Mouse (Mus musculus): ENCODE data around the gene Gng7. TPM values are rescaled to one million over a fixed set of nuclear protein-coding genes. Genes with fewer than 3 reads are reported as not detected.
"Not testable (repeated sequence)": the region's sequence is repeated elsewhere in the genome, so short reads cannot be mapped to it uniquely, and the experiment has no call there.

Gene Gng7
- polyA plus RNA-seq, 1 experiment from 2014 or later = 11.3 TPM

DNA sequence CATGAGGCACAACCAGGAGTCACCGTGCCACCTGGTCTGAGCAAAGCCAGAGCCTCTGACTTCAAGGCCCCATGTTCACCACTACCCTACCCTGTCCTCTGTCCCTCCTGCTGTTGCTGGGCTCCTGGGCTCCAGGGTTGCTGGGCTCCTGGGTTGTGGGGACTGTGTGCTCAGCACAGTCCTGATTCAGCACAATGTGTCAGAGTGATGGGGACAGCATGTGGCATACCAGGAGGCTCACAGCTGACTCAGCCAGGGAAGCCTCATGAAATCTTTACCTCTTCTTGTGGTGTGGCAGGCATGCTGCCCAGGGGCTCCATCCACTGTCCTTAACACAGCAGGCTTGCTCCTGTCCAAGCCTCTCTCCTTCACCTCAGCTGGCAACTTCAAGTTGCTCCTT, 22.8 kb downstream of the Gng7 start:
- no peaks in the 10 kb centered on the region for H3K9me3 ChIP-seq
- H3K27ac ChIP-seq = no peak overlapping the region
- peaks cover 26% of the 10 kb centered on the region for H3K27me3 ChIP-seq
- H3K9ac ChIP-seq = peak overlapping the region; percentile 41; the same call in 1 of the 2 replicates
- peaks cover 8% of the 10 kb centered on the region for H3K4me1 ChIP-seq
- H3K4me3 ChIP-seq = no peak overlapping the region
- H3K36me3 ChIP-seq = no peaks in the 10 kb centered on the region
- no peak overlapping the region for H3K4me2 ChIP-seq
- WGBS = 82% methylated on average over 1 of the region's 1 CpGs
- ATAC-seq (ENCODE audit: insufficient number of reproducible peaks, insufficient read depth, low FRiP score, low TSS enrichment, low read depth) = no peak

DNA sequence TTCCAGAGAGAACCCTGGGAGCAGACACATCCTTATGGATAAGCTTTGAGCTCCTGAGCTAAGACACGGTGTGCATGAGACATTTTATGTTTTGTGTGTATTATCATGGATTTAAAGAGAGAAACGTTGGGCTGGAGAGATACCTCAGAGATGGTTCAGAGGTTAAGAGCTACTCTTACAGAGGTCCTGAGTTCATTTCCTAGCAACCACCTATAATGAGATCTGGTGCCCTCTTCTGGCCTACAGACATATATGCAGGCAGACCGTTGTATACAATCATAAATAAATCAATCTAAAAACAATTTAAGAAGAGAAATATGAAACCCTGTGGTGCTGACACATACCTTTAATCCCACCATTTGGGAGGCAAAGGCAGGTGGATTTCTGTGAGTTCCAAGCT, 23.7 kb downstream of the Gng7 start:
- Histone ChIP-seq H3K9ac (no peak overlapping the region), H3K27ac (no peak overlapping the region), H3K4me2 (no peak overlapping the region), H3K27me3 (peaks cover 33% of the 10 kb centered on the region), H3K4me1 (peaks cover 8% of the 10 kb centered on the region), H3K9me3 (no peaks in the 10 kb centered on the region), H3K36me3 (no peaks in the 10 kb centered on the region), H3K4me3 (no peak overlapping the region)
- ATAC-seq (ENCODE audit: insufficient number of reproducible peaks, insufficient read depth, low FRiP score, low TSS enrichment, low read depth) = no peak
- WGBS = 13% methylated on average over 3 of the region's 3 CpGs

DNA sequence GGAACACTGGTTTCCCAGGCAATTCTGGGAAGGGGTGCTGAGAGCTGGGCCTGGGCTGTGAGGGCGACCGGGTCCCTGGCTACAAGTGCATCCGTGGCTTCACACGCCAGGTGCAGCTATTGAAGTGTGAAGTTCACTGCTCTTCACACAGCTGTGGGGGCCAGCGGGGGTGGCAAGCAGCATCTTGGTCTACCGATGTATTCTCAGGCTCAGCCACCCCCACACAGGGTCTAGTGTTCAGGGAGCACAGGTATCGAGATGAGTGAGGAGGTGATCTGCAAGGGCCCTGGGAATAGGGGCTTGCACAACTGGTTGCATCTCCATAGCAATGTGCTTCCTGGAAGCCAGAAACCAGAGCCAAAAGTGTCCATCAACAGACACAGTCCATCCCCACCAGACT, 24.3 kb downstream of the Gng7 start:
- no peak overlapping the region for H3K27ac ChIP-seq
- no peak overlapping the region for H3K9ac ChIP-seq
- peaks cover 14% of the 10 kb centered on the region for H3K4me1 ChIP-seq
- no peaks in the 10 kb centered on the region for H3K36me3 ChIP-seq
- 74% methylated on average over 7 of the region's 7 CpGs for WGBS
- H3K4me2 ChIP-seq = no peak overlapping the region
- no peak for ATAC-seq (ENCODE audit: insufficient number of reproducible peaks, insufficient read depth, low FRiP score, low TSS enrichment, low read depth)
- no peak overlapping the region for H3K4me3 ChIP-seq
- no peaks in the 10 kb centered on the region for H3K9me3 ChIP-seq
- peaks cover 39% of the 10 kb centered on the region for H3K27me3 ChIP-seq

DNA sequence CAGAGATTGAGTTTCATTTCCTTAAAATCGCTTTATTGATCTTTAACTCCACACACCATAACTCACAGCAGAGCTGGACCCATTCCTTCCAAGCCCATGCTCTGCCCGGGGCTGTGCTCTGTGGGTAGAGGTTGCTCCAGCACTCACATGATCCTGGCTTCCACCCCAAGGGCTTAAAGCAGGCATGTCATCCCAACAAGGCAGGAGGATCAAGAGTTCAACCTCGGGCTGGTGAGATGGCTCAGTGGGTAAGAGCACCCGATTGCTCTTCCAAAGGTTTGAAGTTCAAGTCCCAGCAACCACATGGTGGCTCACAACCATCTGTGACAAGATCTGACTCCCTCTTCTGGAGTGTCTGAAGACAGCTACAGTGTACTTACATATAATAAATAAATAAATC, 24.9 kb downstream of the Gng7 start:
- H3K9ac ChIP-seq; ATAC-seq (ENCODE audit: insufficient number of reproducible peaks, insufficient read depth, low FRiP score, low TSS enrichment, low read depth); H3K4me2 ChIP-seq; H3K9me3 ChIP-seq; H3K4me3 ChIP-seq; H3K36me3 ChIP-seq; H3K27ac ChIP-seq: not testable (repeated sequence)
- H3K27me3 ChIP-seq = peaks cover 42% of the 10 kb centered on the region
- peaks cover 15% of the 10 kb centered on the region for H3K4me1 ChIP-seq
- WGBS = 51% methylated on average over 4 of the region's 4 CpGs

DNA sequence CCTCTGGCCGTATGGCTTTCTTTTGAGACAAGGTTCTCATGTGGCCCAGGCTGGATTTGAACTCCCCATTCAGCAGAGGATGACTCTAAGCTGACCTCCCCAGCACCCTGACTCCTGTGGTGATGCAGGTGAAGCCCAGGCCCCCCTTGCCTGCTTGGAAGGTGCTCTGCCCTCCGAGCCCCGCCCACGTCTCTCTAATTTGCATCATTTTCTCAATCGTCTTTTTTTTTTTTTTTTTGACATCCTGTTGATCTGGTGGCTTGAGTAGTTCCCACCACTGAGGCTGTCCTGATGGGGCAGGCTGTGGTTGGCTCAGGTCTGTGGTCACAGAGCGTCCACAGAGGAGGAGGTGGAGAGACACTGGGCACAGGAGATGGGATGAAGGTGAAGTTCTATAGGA, 25.3 kb downstream of the Gng7 start:
- WGBS = 56% methylated on average over 6 of the region's 6 CpGs
- Histone ChIP-seq H3K27ac (no peak overlapping the region), H3K4me2 (no peak overlapping the region), H3K9ac (no peak overlapping the region), H3K9me3 (no peaks in the 10 kb centered on the region), H3K4me1 (peaks cover 15% of the 10 kb centered on the region), H3K27me3 (peaks cover 42% of the 10 kb centered on the region), H3K36me3 (no peaks in the 10 kb centered on the region), H3K4me3 (no peak overlapping the region)
- no peak for ATAC-seq (ENCODE audit: insufficient number of reproducible peaks, insufficient read depth, low FRiP score, low TSS enrichment, low read depth)

DNA sequence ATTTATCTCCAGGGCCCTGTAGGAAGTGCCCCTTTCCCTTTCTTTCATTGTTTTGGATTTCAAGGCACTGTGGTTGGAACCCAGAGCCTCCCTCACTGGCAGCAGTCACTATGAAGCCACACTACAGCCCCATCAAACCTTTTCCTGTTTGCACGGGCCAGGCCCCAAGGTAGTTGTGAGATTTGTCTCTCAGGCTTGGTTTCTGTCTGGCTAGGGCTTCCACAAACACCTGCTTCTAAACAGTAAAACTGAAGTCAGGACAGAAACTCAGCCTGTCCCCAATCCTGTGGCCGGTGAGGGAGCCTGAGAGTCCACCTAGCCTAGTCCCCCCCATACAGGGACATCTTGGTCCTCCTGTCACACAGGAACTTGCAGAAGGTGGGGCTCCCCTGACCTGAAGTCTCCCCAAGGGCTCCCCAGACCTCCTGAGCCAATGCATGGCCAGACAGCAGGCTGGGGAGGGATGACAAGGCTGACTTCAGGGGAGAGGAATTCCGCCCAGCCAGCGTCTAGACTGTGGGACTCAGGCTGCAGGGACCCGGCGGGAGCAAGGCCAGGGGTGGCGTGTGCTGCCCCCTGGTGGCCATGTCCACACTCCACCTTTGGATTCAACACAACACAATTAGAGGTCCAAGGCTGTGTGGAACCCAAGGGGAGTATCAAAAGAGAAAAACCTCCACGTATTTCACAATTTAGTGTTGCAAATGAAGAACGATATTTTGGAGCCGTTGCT, 26.9 kb downstream of the Gng7 start:
- no peak overlapping the region for H3K4me3 ChIP-seq
- H3K9ac ChIP-seq = no peak overlapping the region

DNA sequence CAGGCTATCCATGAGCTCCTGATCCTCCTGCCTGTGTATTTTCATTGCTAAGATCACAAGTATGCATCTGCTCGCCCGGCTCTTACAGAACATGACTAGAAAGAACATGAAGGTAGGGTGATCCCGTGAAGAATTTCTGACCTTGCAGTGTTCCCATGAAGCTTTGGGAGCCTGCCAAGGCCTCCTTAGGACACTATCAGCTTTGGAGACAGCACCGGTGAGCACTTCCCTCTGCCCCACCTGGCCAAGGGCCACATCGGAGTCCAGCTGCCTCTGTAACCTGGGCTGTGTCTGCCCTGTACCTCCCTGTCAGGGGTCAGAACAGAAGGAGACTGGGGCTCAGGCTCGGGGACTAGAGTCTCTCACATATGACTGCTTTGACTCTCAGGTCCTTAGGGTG, 28.0 kb downstream of the Gng7 start:
- no peak overlapping the region for H3K27ac ChIP-seq
- no peak overlapping the region for H3K4me3 ChIP-seq
- H3K4me1 ChIP-seq = peaks cover 15% of the 10 kb centered on the region
- no peaks in the 10 kb centered on the region for H3K36me3 ChIP-seq
- WGBS = 75% methylated on average over 6 of the region's 6 CpGs
- no peak for ATAC-seq (ENCODE audit: insufficient number of reproducible peaks, insufficient read depth, low FRiP score, low TSS enrichment, low read depth)
- H3K9ac ChIP-seq = no peak overlapping the region
- H3K9me3 ChIP-seq = no peaks in the 10 kb centered on the region
- no peak overlapping the region for H3K4me2 ChIP-seq
- peaks cover 42% of the 10 kb centered on the region for H3K27me3 ChIP-seq

More for the DNA sequence above, 26.9 kb downstream of the Gng7 start:
- Histone ChIP-seq H3K27ac (peak overlapping the region; percentile 36; the same call in 1 of the 2 replicates), H3K4me1 (peaks cover 15% of the 10 kb centered on the region), H3K9me3 (no peaks in the 10 kb centered on the region), H3K27me3 (peaks cover 42% of the 10 kb centered on the region), H3K4me2 (no peak overlapping the region), H3K36me3 (no peaks in the 10 kb centered on the region)
- peak; percentile 67; the same call in 1 of the 2 replicates for ATAC-seq (ENCODE audit: insufficient number of reproducible peaks, insufficient read depth, low FRiP score, low TSS enrichment, low read depth)
- 10% methylated on average over 10 of the region's 10 CpGs for WGBS

DNA sequence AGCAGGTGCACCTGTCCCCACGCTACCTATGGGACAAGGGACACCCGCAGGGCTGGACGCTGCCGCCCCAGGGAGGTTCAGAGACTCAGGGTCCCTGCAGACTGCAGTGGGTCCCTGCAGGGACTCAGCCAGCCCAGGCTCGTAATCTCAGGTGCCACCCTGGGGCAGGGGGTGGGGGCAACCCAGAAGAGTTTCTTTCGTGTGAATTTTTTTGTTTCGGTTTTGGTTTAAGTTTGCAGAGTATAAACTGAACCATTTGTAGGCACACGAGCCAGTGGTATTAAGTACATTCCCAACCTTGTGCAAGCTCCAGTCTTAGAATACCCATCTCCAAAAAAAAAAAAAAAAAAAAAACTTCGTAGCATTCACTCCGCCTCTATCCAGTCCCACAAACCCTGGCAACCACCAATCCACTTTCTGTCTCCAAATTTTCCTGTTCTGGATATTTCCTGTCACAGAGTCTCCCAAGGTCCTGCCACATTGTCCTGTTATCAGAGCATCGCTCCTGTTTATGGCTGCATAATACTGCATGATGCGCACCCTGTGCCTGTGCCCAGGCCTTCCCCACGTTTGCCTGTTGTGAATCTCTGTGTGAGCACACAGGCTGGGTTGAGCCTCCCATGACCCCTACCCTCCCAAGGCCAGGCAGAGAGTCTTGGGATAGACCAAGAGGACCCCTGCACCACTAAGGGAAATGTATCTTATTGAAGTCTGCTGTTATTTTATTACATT, 28.6 kb downstream of the Gng7 start:
- ATAC-seq (ENCODE audit: insufficient number of reproducible peaks, insufficient read depth, low FRiP score, low TSS enrichment, low read depth) = no peak
- no peaks in the 10 kb centered on the region for H3K9me3 ChIP-seq
- 30% methylated on average over 13 of the region's 13 CpGs for WGBS
- H3K27ac ChIP-seq = no peak overlapping the region
- H3K4me2 ChIP-seq = peak overlapping the region; percentile 55
- H3K4me3 ChIP-seq = peak overlapping the region; percentile 27
- H3K9ac ChIP-seq = peak overlapping the region; percentile 59
- H3K36me3 ChIP-seq = no peaks in the 10 kb centered on the region
- peaks cover 15% of the 10 kb centered on the region for H3K4me1 ChIP-seq
- H3K27me3 ChIP-seq = peaks cover 42% of the 10 kb centered on the region

DNA sequence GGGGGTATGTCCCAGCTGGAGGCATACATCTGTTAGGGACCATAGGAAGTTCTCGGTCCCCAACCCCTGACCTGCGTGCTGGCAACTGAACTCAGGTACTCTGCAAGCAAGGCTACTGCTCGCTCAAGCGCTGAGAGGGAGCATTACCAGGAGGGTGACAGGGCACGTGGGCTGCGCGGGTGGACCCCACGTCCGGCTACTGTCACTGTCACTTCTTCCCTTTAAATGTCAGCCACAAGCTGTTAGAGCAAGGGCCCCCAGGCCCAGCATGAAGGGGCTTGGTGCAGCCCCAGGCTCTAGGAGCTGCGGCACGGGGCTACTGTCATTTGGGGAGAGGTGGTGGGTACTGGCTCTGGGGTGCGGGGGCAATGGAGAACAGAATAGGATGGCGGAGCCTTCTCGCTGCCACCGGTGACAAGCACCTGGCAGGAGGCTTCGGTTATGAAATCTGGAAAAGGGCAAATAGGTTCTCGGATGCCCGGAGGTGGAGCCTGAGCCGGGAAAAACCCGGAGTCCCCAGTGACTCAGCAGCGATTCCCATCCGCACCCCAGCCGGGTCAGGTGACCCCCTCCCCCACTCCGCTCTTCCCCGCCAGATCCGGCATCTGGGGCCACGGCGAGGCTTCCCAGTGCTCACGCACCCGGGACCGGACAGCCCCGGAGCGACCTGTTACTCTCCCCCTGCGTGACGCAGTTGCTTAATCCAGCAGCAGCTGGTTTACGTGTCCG, 29.3 kb downstream of the Gng7 start:
- Histone ChIP-seq H3K4me2 (peak overlapping the region; percentile 55), H3K9ac (peak overlapping the region; percentile 59), H3K27me3 (peaks cover 42% of the 10 kb centered on the region), H3K4me3 (peak overlapping the region; percentile 27), H3K36me3 (no peaks in the 10 kb centered on the region), H3K27ac (no peak overlapping the region), H3K9me3 (no peaks in the 10 kb centered on the region), H3K4me1 (peaks cover 15% of the 10 kb centered on the region)
- no peak for ATAC-seq (ENCODE audit: insufficient number of reproducible peaks, insufficient read depth, low FRiP score, low TSS enrichment, low read depth)
- WGBS = 9% methylated on average over 37 of the region's 37 CpGs

DNA sequence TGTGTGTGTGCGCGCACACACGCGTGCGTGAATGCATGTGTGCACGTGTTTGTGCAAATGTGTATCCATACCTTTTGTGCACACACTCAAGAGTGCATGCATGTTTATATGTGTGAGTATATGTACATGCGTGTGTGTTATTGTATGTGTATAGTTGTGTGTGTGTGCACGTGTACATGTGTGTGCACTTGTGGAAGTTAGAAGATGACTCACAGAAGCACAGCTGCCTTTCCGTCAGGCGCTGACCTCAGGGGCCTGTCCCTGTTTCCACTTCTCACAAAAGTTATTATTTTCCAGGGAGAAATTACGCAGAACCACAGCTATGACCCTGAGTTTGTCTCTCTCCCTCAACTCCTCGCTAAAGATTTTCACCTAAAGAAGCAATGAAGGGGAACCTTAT, 30.5 kb downstream of the Gng7 start:
- no peaks in the 10 kb centered on the region for H3K9me3 ChIP-seq
- peaks cover 41% of the 10 kb centered on the region for H3K27me3 ChIP-seq
- WGBS = 89% methylated on average over 12 of the region's 12 CpGs
- H3K9ac ChIP-seq = no peak overlapping the region
- H3K36me3 ChIP-seq = no peaks in the 10 kb centered on the region
- no peak overlapping the region for H3K4me3 ChIP-seq
- peaks cover 15% of the 10 kb centered on the region for H3K4me1 ChIP-seq
- H3K27ac ChIP-seq = no peak overlapping the region
- no peak overlapping the region for H3K4me2 ChIP-seq
- no peak for ATAC-seq (ENCODE audit: insufficient number of reproducible peaks, insufficient read depth, low FRiP score, low TSS enrichment, low read depth)

DNA sequence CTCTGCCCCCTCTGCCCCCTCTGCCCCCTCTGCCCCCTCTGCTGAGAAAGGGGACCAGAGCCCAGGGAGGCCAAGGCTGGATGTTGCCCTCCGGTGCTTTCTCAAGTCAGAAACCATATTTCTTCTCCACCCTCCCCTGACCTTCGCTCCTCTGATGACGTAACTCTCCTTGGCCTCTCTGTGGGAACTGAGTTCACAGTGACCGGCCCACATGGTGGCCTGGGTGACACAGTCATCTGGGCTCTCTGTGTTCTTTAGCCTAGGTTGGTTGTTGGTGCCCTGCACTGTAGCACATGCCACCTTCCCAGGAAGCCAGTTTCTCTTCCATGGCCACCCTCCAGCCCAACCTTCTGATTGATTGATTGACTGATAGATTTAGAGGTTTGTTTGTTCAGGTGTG, 32.4 kb downstream of the Gng7 start:
- Histone ChIP-seq H3K4me2 (no peak overlapping the region), H3K27ac (no peak overlapping the region), H3K36me3 (no peaks in the 10 kb centered on the region), H3K4me3 (no peak overlapping the region), H3K27me3 (peaks cover 37% of the 10 kb centered on the region), H3K9ac (no peak overlapping the region), H3K9me3 (no peaks in the 10 kb centered on the region), H3K4me1 (peaks cover 9% of the 10 kb centered on the region)
- WGBS = 74% methylated on average over 4 of the region's 4 CpGs
- no peak for ATAC-seq (ENCODE audit: insufficient number of reproducible peaks, insufficient read depth, low FRiP score, low TSS enrichment, low read depth)
